Mouse (Mus musculus): ENCODE data around the gene Gm10778. TPM values are rescaled to one million over a fixed set of nuclear protein-coding genes. Genes with fewer than 3 reads are reported as not detected.
A peak's percentile ranks its signal among the peaks of the same experiment; 100 is the strongest.

The Gm10778 gene
- total and polyA plus RNA-seq, 2 experiments from 2014 or later = 1.5 to 2.6 TPM

GRCm38 (mm10) chr10:81608308-81608707 is 40.6 kb upstream of the Gm10778 start:
- Histone ChIP-seq H3K27ac (ENCODE audit: low read depth) (no peak overlapping the region), H3K9me3 (replicated peaks; ENCODE audit: control insufficient read depth, low read length) (no peaks in the 10 kb centered on the region), H3K27me3 (ENCODE audit: control insufficient read depth, insufficient read depth, low read length) (no peaks in the 10 kb centered on the region), H3K4me2 (ENCODE audit: low read depth, low read length) (no peak overlapping the region), H3K4me1 (ENCODE audit: control insufficient read depth, insufficient read depth) (peaks cover 6% of the 10 kb centered on the region; the same call in 1 of the 2 replicates), H3K4me3 (ENCODE audit: low read depth, low read length) (no peak overlapping the region), H3K9ac (replicated peaks; ENCODE audit: low read depth, low read length) (no peak overlapping the region), H3K36me3 (replicated peaks; ENCODE audit: control insufficient read depth, insufficient read depth, low read length) (no peaks in the 10 kb centered on the region)
- no peak for ATAC-seq (ENCODE audit: insufficient read depth, low read depth)
- 85% methylated on average over 1 of the region's 1 CpGs for WGBS
- TF ChIP-seq EP300 (IDR thresholded peaks at IDR 0.05; ENCODE audit: low read depth) = no peak
- peak; percentile 28; the same call in 1 of the 2 replicates for TF ChIP-seq CTCF (IDR thresholded peaks at IDR 0.05; ENCODE audit: low read depth)
- DNase-seq (ENCODE audit: low spot score) = no peak

- TF ChIP-seq EP300 (IDR thresholded peaks at IDR 0.05; ENCODE audit: low read depth) (no peak), CTCF (IDR thresholded peaks at IDR 0.05; ENCODE audit: low read depth) (no peak)
- ATAC-seq (ENCODE audit: insufficient read depth, low read depth) = no peak
These were observed 36.1 kb upstream of the Gm10778 start for GRCm38 (mm10) chr10:81612779-81613178.

GRCm38 (mm10) chr10:81615486-81615885 is 33.4 kb upstream of the Gm10778 start:
- no peak for TF ChIP-seq EP300 (IDR thresholded peaks at IDR 0.05; ENCODE audit: low read depth)
- TF ChIP-seq CTCF (IDR thresholded peaks at IDR 0.05; ENCODE audit: low read depth) = no peak

More at GRCm38 (mm10) chr10:81612779-81613178, 36.1 kb upstream of the Gm10778 start:
- Histone ChIP-seq H3K4me2 (ENCODE audit: low read depth, low read length) (no peak overlapping the region), H3K27me3 (ENCODE audit: control insufficient read depth, insufficient read depth, low read length) (no peaks in the 10 kb centered on the region), H3K9ac (replicated peaks; ENCODE audit: low read depth, low read length) (no peak overlapping the region), H3K4me3 (ENCODE audit: low read depth, low read length) (no peak overlapping the region), H3K4me1 (ENCODE audit: control insufficient read depth, insufficient read depth) (no peaks in the 10 kb centered on the region), H3K9me3 (replicated peaks; ENCODE audit: control insufficient read depth, low read length) (no peaks in the 10 kb centered on the region), H3K27ac (ENCODE audit: low read depth) (no peak overlapping the region), H3K36me3 (replicated peaks; ENCODE audit: control insufficient read depth, insufficient read depth, low read length) (no peaks in the 10 kb centered on the region)
- 51% methylated on average over 3 of the region's 3 CpGs for WGBS
- DNase-seq (ENCODE audit: low spot score) = no peak

GRCm38 (mm10) chr10:81619976-81620375 is 28.9 kb upstream of the Gm10778 start:
- Histone ChIP-seq H3K27me3 (ENCODE audit: control insufficient read depth, insufficient read depth, low read length) (no peaks in the 10 kb centered on the region), H3K4me2 (ENCODE audit: low read depth, low read length) (no peak overlapping the region), H3K9me3 (replicated peaks; ENCODE audit: control insufficient read depth, low read length) (no peaks in the 10 kb centered on the region), H3K4me1 (ENCODE audit: control insufficient read depth, insufficient read depth) (no peaks in the 10 kb centered on the region), H3K9ac (replicated peaks; ENCODE audit: low read depth, low read length) (no peak overlapping the region), H3K4me3 (ENCODE audit: low read depth, low read length) (no peak overlapping the region), H3K36me3 (replicated peaks; ENCODE audit: control insufficient read depth, insufficient read depth, low read length) (peaks cover 11% of the 10 kb centered on the region; the same call in 1 of the 2 replicates), H3K27ac (ENCODE audit: low read depth) (no peak overlapping the region)
- TF ChIP-seq CTCF (IDR thresholded peaks at IDR 0.05; ENCODE audit: low read depth) = no peak
- TF ChIP-seq EP300 (IDR thresholded peaks at IDR 0.05; ENCODE audit: low read depth) = no peak
- ATAC-seq (ENCODE audit: insufficient read depth, low read depth) (no peak), DNase-seq (ENCODE audit: low spot score) (no peak)
- WGBS = 70% methylated on average over 5 of the region's 5 CpGs

More at GRCm38 (mm10) chr10:81615486-81615885, 33.4 kb upstream of the Gm10778 start:
- no peaks in the 10 kb centered on the region for H3K9me3 ChIP-seq (replicated peaks; ENCODE audit: control insufficient read depth, low read length)
- H3K27me3 ChIP-seq (ENCODE audit: control insufficient read depth, insufficient read depth, low read length) = no peaks in the 10 kb centered on the region
- no peak overlapping the region for H3K27ac ChIP-seq (ENCODE audit: low read depth)
- WGBS = 70% methylated on average over 6 of the region's 6 CpGs
- ATAC-seq (ENCODE audit: insufficient read depth, low read depth) (no peak), DNase-seq (ENCODE audit: low spot score) (no peak)
- H3K36me3 ChIP-seq (replicated peaks; ENCODE audit: control insufficient read depth, insufficient read depth, low read length) = no peaks in the 10 kb centered on the region
- no peak overlapping the region for H3K9ac ChIP-seq (replicated peaks; ENCODE audit: low read depth, low read length)
- no peak overlapping the region for H3K4me2 ChIP-seq (ENCODE audit: low read depth, low read length)
- no peaks in the 10 kb centered on the region for H3K4me1 ChIP-seq (ENCODE audit: control insufficient read depth, insufficient read depth)
- H3K4me3 ChIP-seq (ENCODE audit: low read depth, low read length) = no peak overlapping the region

GRCm38 (mm10) chr10:81620786-81621185 is 28.1 kb upstream of the Gm10778 start:
- DNase-seq (ENCODE audit: low spot score) (no peak), ATAC-seq (ENCODE audit: insufficient read depth, low read depth) (no peak)
- Histone ChIP-seq H3K9ac (replicated peaks; ENCODE audit: low read depth, low read length) (no peak overlapping the region), H3K4me2 (ENCODE audit: low read depth, low read length) (no peak overlapping the region), H3K36me3 (replicated peaks; ENCODE audit: control insufficient read depth, insufficient read depth, low read length) (peaks cover 11% of the 10 kb centered on the region; the same call in 1 of the 2 replicates), H3K9me3 (replicated peaks; ENCODE audit: control insufficient read depth, low read length) (no peaks in the 10 kb centered on the region), H3K27ac (ENCODE audit: low read depth) (no peak overlapping the region), H3K4me1 (ENCODE audit: control insufficient read depth, insufficient read depth) (no peaks in the 10 kb centered on the region), H3K27me3 (ENCODE audit: control insufficient read depth, insufficient read depth, low read length) (no peaks in the 10 kb centered on the region), H3K4me3 (ENCODE audit: low read depth, low read length) (no peak overlapping the region)
- TF ChIP-seq CTCF (IDR thresholded peaks at IDR 0.05; ENCODE audit: low read depth) = no peak
- TF ChIP-seq EP300 (IDR thresholded peaks at IDR 0.05; ENCODE audit: low read depth) = no peak
- WGBS = 57% methylated on average over 9 of the region's 9 CpGs

- Histone ChIP-seq H3K4me1 (ENCODE audit: control insufficient read depth, insufficient read depth) (peaks cover 11% of the 10 kb centered on the region; the same call in 1 of the 2 replicates), H3K36me3 (replicated peaks; ENCODE audit: control insufficient read depth, insufficient read depth, low read length) (peaks cover 11% of the 10 kb centered on the region; the same call in 1 of the 2 replicates), H3K27me3 (ENCODE audit: control insufficient read depth, insufficient read depth, low read length) (no peaks in the 10 kb centered on the region), H3K4me2 (ENCODE audit: low read depth, low read length) (no peak overlapping the region), H3K27ac (ENCODE audit: low read depth) (no peak overlapping the region), H3K4me3 (ENCODE audit: low read depth, low read length) (no peak overlapping the region), H3K9ac (replicated peaks; ENCODE audit: low read depth, low read length) (no peak overlapping the region), H3K9me3 (replicated peaks; ENCODE audit: control insufficient read depth, low read length) (no peaks in the 10 kb centered on the region)
- WGBS = 57% methylated on average over 8 of the region's 8 CpGs
- ATAC-seq (ENCODE audit: insufficient read depth, low read depth) = no peak
- TF ChIP-seq CTCF (IDR thresholded peaks at IDR 0.05; ENCODE audit: low read depth) = no peak
- TF ChIP-seq EP300 (IDR thresholded peaks at IDR 0.05; ENCODE audit: low read depth) = no peak
- DNase-seq (ENCODE audit: low spot score) = no peak
These were observed 25.4 kb upstream of the Gm10778 start for GRCm38 (mm10) chr10:81623441-81623840.
